Mouse (Mus musculus) kidney, postnatal 0 days (tissue): ENCODE measurements around the gene Cgas. TPM values are rescaled to one million over a fixed set of nuclear protein-coding genes. Genes with fewer than 3 reads are reported as not detected.
A peak's percentile ranks its signal among the peaks of the same experiment; 100 is the strongest.

Experiments
- ATAC-seq: fragments of 200-750 bp; cut with Nextera tagmentation; replicated peaks from 2 replicates; pipeline ENCODE4 v1.8.0; 2017; ENCODE audit warnings: low read depth, moderate number of reproducible peaks, moderate TSS enrichment, moderate library complexity; ENCODE audit not compliant: low FRiP score
- DNase-seq: peaks from one replicate; pipeline ENCODE4 v3.0.0-alpha.2; 2016; ENCODE audit warnings: low spot score
- H3K27ac ChIP-seq: fragments of 300-500 bp; sonication (generic); 2 replicates; pipeline ENCODE4 v1.5.1; 2014; ENCODE audit warnings: mild to moderate bottlenecking
- H3K27me3 ChIP-seq: fragments of 300-500 bp; sonication (generic); 2 replicates; pipeline ENCODE4 v1.6.1; 2014; ENCODE audit warnings: low read length, mixed read lengths; ENCODE audit not compliant: insufficient read depth
- H3K36me3 ChIP-seq: fragments of 300-500 bp; sonication (generic); 2 replicates; pipeline ENCODE4 v1.6.1; 2014; ENCODE audit warnings: low read length, mixed read lengths; ENCODE audit not compliant: insufficient read depth
- H3K4me1 ChIP-seq: fragments of 300-500 bp; sonication (generic); replicated peaks from 2 replicates; pipeline ENCODE4 v1.6.1; 2014; ENCODE audit warnings: antibody characterized with exemption, low read length, mixed read lengths; ENCODE audit not compliant: insufficient read depth
- H3K4me2 ChIP-seq: fragments of 300-500 bp; sonication (generic); 2 replicates; pipeline ENCODE4 v1.6.1; 2014; ENCODE audit warnings: mild to moderate bottlenecking, low read length, moderate library complexity, mixed read lengths
- H3K4me3 ChIP-seq: fragments of 300-500 bp; sonication (generic); replicated peaks from 2 replicates; pipeline ENCODE4 v1.5.1; 2014; ENCODE audit warnings: low read depth, low read length
- H3K9ac ChIP-seq: fragments of 300-500 bp; sonication (generic); 2 replicates; pipeline ENCODE4 v1.6.1; 2014; ENCODE audit warnings: low read depth, low read length
- H3K9me3 ChIP-seq: fragments of 300-500 bp; sonication (generic); replicated peaks from 2 replicates; pipeline ENCODE4 v1.6.1; 2016; ENCODE audit warnings: low read length, inconsistent platforms, mixed read lengths
- CTCF ChIP-seq: IDR thresholded peaks from 2 replicates; pipeline ENCODE4 v1.5.1; 2016; ENCODE audit warnings: antibody characterized with exemption, low read depth, mild to moderate bottlenecking, moderate library complexity
- WGBS: fragments of 180-500 bp; shearing (Covaris S2); extraction: QIAGEN DNeasy Blood & Tissue Kit; methylation state at CpG from one replicate; pipeline ENCODE4 v1.1.7; 2014; 5-methylcytosine and 5-hydroxymethylcytosine counted together
- polyA plus RNA-seq: library from polyadenylated mRNA; unstranded; fragments of >200 nt; fragmentation: Nextera tagmentation; extraction: Ambion mirVana; gene quantifications from 2 replicates; pipeline ENCODE4 v1.2.1, GENCODE M21; 2015

The Cgas gene
- polyA plus RNA-seq, 1 experiment from 2014 or later = 1.4 TPM

DNA sequence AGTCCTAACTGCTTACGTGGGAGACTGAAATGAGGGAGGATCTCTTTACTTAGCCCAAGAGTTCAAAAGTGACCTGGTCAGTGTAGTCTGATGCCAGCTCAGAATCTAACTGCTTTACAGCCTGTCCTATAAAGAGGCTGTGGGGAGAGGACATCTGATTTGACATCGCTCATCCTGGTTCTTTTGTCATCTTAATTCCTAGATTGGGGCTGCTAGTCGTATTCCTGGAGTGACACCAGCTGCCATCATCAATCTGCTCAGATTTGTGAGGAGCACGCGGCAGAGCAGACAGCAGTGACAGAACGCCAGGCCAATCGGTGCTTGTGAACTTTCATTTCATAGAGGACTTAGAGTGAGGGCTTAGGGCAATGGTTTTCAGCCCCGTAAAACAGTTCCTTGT is 30.6 kb upstream of the Cgas start:
- H3K4me1 ChIP-seq = no peaks in the 10 kb centered on the region
- no peak for TF ChIP-seq CTCF
- no peaks in the 10 kb centered on the region for H3K9me3 ChIP-seq
- H3K27ac ChIP-seq = no peak overlapping the region
- no peak for DNase-seq
- peaks cover 30% of the 10 kb centered on the region for H3K36me3 ChIP-seq
- H3K9ac ChIP-seq = no peak overlapping the region
- no peaks in the 10 kb centered on the region for H3K27me3 ChIP-seq
- no peak for ATAC-seq
- 65% methylated on average over 8 of the region's 8 CpGs for WGBS
- no peak overlapping the region for H3K4me3 ChIP-seq
- no peak overlapping the region for H3K4me2 ChIP-seq

DNA sequence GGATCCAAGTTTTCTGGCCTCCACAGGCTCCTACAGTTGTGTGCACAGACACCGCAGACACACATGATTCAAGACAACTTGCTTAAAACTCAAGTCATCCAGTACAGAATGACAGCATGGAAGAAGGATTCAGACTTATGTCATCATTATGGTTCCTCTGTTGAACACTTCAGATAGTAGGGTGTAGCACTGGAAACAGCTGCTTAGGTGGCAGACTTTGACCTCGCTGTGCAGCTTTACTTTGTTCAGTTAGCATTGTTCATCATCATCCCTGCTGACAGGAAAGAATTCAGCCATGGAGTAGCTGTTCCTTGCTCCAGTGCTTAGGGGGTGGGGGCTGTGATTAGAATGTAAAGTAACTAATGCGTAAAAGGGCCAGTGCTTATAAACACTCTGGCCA is 22.7 kb upstream of the Cgas start:
- DNase-seq (no peak), ATAC-seq (0 out of 2 replicates have a peak, but pooled peaks have one; percentile 17)
- H3K4me3 ChIP-seq = no peak overlapping the region
- H3K4me1 ChIP-seq = no peaks in the 10 kb centered on the region
- H3K27me3 ChIP-seq = no peaks in the 10 kb centered on the region
- H3K27ac ChIP-seq = no peak overlapping the region
- 92% methylated on average over 3 of the region's 3 CpGs for WGBS
- no peak overlapping the region for H3K4me2 ChIP-seq
- no peak for TF ChIP-seq CTCF
- no peak overlapping the region for H3K9ac ChIP-seq
- no peaks in the 10 kb centered on the region for H3K9me3 ChIP-seq
- H3K36me3 ChIP-seq = peaks cover 43% of the 10 kb centered on the region

DNA sequence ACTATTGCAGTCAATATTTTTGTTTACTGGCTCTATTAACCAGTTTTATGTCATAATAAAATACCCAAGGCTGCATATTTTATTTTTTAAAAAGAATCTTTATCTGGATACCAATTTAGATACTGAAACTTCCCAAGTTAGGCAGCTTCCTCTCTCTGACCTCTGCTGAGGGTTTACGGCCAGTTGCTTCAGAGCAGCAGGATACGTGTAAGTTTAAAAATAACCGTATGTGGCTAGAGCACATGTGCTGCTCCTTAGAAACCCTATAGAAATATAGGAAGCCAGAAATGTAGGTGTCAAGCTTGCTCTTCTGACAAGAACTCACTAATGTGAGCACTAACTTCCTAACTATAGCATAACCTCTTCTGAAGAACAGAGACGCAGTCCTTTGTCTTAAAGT is 20.3 kb upstream of the Cgas start:
- no peak for TF ChIP-seq CTCF
- H3K27ac ChIP-seq = no peak overlapping the region
- peaks cover 36% of the 10 kb centered on the region for H3K36me3 ChIP-seq
- no peak overlapping the region for H3K4me2 ChIP-seq
- WGBS = 84% methylated on average over 4 of the region's 4 CpGs
- H3K4me3 ChIP-seq = no peak overlapping the region
- no peaks in the 10 kb centered on the region for H3K9me3 ChIP-seq
- ATAC-seq (no peak), DNase-seq (no peak)
- H3K9ac ChIP-seq = no peak overlapping the region
- no peaks in the 10 kb centered on the region for H3K27me3 ChIP-seq
- no peaks in the 10 kb centered on the region for H3K4me1 ChIP-seq

DNA sequence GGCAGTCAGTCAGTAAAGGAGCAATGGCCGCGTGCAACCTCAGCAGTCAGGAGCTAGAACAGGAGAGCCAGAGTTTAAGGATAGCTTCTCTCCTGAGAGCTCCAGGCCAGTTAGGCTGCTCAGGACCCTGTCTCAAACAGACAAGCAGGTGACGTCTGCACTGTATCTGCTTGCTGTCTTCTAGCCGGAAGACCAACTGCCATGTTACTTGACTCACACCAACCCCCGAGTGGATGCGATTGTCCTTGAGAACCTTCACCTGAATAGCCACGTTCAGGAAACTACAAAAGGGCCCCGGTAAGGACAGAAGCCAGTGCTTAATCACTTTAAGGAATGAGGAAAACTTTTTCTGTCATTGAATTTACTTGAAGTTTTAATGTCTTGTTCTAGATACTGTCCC is 14.0 kb upstream of the Cgas start:
- 91% methylated on average over 8 of the region's 8 CpGs for WGBS

DNA sequence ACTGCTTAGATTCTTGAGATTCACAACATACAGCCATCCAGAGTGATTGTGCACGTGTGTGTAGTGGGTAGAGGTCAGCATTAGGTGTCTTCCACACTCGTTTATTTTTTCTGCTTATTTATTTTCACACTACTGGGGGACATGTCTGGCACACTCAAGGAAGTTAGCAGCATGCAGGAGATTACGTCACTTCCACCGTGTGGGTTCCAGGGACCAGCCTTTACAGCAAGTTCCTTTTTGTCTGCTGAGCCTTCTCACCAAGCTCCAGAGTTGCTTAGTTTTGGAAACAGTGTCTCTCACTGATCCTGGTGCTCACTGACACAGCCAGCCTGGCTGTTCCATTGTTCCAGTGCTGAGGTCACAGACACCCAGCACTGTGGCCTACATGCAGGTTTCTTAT is 8.3 kb upstream of the Cgas start:
- TF ChIP-seq CTCF = no peak
- H3K9ac ChIP-seq = no peak overlapping the region
- peaks cover 4% of the 10 kb centered on the region; the same call in 1 of the 2 replicates for H3K4me1 ChIP-seq
- no peak overlapping the region for H3K27ac ChIP-seq
- peaks cover 14% of the 10 kb centered on the region; the same call in 1 of the 2 replicates for H3K36me3 ChIP-seq
- no peak for ATAC-seq
- H3K9me3 ChIP-seq = no peaks in the 10 kb centered on the region
- no peaks in the 10 kb centered on the region for H3K27me3 ChIP-seq
- DNase-seq = no peak
- 85% methylated on average over 4 of the region's 4 CpGs for WGBS
- H3K4me2 ChIP-seq = no peak overlapping the region
- H3K4me3 ChIP-seq = no peak overlapping the region

More for the DNA sequence above, 14.0 kb upstream of the Cgas start:
- ATAC-seq (no peak), DNase-seq (no peak)
- Histone ChIP-seq H3K4me1 (no peaks in the 10 kb centered on the region), H3K9ac (no peak overlapping the region), H3K27me3 (no peaks in the 10 kb centered on the region), H3K9me3 (no peaks in the 10 kb centered on the region), H3K27ac (no peak overlapping the region), H3K36me3 (peaks cover 35% of the 10 kb centered on the region), H3K4me2 (no peak overlapping the region), H3K4me3 (no peak overlapping the region)
- TF ChIP-seq CTCF = no peak

DNA sequence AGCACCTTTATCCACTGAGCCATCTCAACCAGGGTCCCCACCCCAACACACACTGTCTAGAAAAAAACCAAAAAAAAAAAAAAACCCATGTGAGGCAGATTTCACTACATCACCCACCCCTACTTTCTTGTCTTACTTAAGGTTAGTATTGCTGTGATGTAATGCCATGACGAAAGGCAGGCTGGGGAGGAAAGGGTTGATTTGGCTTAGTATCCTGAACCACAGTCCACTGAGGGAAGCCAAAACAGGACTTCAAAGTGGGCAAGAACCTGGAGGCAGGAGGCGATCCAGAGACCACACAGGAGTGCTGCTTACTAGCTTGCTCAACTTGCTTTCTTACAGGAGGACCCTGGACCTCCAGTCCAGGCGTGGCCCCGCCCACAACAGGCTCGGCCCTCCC is 7.4 kb upstream of the Cgas start:
- no peaks in the 10 kb centered on the region for H3K9me3 ChIP-seq
- no peak overlapping the region for H3K4me2 ChIP-seq
- no peak overlapping the region for H3K9ac ChIP-seq
- no peak for ATAC-seq
- peaks cover 14% of the 10 kb centered on the region; the same call in 1 of the 2 replicates for H3K36me3 ChIP-seq
- H3K27ac ChIP-seq = no peak overlapping the region
- DNase-seq = no peak
- WGBS = 83% methylated on average over 5 of the region's 5 CpGs
- TF ChIP-seq CTCF = no peak
- no peaks in the 10 kb centered on the region for H3K27me3 ChIP-seq
- peaks cover 4% of the 10 kb centered on the region; the same call in 1 of the 2 replicates for H3K4me1 ChIP-seq
- no peak overlapping the region for H3K4me3 ChIP-seq
